Mouse (Mus musculus): ENCODE results near the gene Slc4a3. TPM values are rescaled to one million over a fixed set of nuclear protein-coding genes. Genes with fewer than 3 reads are reported as not detected.
A peak's percentile ranks its signal among the peaks of the same experiment; 100 is the strongest.

Gene Slc4a3
- polyA plus RNA-seq, 1 experiment from 2014 or later, result 24.1 TPM

DNA sequence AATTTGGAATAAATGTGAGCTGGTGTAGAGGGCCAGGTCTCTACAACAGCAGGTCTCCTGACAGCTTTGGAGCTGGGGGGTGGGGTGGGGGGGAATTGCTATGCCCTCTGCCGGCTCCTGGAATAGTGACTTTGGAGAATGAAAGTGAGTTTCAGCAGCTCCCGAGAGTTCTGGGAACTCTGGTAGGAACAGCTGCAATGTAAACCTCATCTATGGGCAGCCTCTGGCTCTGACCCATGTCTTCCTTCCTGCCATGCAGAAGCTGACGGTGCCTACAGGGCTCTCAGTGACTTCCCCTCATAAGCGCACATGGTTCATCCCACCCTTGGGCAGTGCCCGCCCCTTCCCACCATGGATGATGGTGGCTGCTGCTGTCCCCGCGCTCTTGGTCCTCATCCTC is 9.6 kb downstream of the Slc4a3 start:
- Histone ChIP-seq H3K4me3 (no peak overlapping the region), H3K4me1 (peaks cover 18% of the 10 kb centered on the region), H3K27me3 (no peaks in the 10 kb centered on the region), H3K4me2 (no peak overlapping the region), H3K36me3 (peaks cover 73% of the 10 kb centered on the region), H3K9ac (no peak overlapping the region), H3K9me3 (no peaks in the 10 kb centered on the region), H3K27ac (no peak overlapping the region)
- 83% methylated on average over 7 of the region's 7 CpGs for WGBS
- ATAC-seq (ENCODE audit: insufficient number of reproducible peaks, low FRiP score, low TSS enrichment, low read depth), result no peak

DNA sequence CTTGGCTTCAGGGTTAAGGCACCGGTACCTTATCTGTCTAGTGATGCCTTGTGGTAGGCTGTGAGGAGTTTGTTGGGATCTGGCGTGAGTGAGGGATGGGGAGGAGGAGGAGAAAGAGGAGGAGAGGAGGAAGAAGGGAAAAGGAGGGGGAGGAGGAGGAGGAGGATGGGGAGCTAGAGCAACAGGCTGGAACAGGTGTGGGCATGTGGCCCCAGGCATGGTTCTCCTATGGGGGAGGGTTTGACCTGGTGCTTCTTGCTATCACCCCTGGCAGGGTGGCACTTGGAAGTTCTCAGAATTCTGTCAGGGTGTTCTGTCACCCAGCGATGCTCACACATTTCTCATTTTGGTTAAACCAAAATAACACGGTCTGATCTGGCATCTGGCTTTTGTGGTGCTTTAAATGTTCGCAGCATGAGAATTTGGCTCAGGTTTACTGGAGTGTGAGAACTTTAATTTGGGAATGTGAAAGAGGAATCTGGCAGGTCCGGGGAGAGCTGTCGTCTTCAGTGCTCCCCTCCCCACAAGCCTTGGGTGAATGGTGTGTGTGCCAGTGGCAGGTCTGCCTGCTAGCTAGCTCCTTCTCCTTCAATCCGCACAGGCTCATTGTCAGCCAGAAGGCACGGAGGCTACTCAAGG is 10.2 kb downstream of the Slc4a3 start:
- Histone ChIP-seq H3K4me1 (peaks cover 14% of the 10 kb centered on the region), H3K9me3 (no peaks in the 10 kb centered on the region), H3K36me3 (peaks cover 68% of the 10 kb centered on the region), H3K4me3 (no peak overlapping the region), H3K9ac (no peak overlapping the region), H3K27ac (no peak overlapping the region), H3K27me3 (no peaks in the 10 kb centered on the region), H3K4me2 (no peak overlapping the region)
- WGBS, result 81% methylated on average over 9 of the region's 9 CpGs
- ATAC-seq (ENCODE audit: insufficient number of reproducible peaks, low FRiP score, low TSS enrichment, low read depth), result no peak

DNA sequence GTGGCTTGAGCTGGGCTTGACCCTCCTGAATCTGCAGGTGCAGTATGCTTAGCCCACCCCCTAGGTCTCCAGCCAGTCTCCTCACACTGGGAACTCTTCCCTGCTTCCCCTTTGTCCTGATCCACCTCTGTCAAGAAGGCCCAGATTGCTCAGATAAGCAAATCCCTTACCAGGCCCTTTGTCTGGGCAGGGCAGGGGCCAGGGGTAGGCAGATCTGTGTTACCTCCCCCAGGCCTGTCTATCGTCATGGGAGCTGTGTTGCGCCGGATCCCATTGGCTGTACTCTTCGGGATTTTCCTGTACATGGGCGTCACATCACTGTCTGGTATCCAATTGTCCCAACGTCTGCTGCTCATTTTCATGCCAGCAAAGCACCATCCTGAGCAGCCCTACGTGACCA is 11.0 kb downstream of the Slc4a3 start:
- H3K27ac ChIP-seq, result no peak overlapping the region
- peaks cover 60% of the 10 kb centered on the region for H3K36me3 ChIP-seq
- no peaks in the 10 kb centered on the region for H3K27me3 ChIP-seq
- no peak overlapping the region for H3K4me3 ChIP-seq
- no peaks in the 10 kb centered on the region for H3K9me3 ChIP-seq
- 90% methylated on average over 7 of the region's 7 CpGs for WGBS
- H3K4me2 ChIP-seq, result no peak overlapping the region
- no peak for ATAC-seq (ENCODE audit: insufficient number of reproducible peaks, low FRiP score, low TSS enrichment, low read depth)
- H3K4me1 ChIP-seq, result peaks cover 17% of the 10 kb centered on the region
- H3K9ac ChIP-seq, result no peak overlapping the region

DNA sequence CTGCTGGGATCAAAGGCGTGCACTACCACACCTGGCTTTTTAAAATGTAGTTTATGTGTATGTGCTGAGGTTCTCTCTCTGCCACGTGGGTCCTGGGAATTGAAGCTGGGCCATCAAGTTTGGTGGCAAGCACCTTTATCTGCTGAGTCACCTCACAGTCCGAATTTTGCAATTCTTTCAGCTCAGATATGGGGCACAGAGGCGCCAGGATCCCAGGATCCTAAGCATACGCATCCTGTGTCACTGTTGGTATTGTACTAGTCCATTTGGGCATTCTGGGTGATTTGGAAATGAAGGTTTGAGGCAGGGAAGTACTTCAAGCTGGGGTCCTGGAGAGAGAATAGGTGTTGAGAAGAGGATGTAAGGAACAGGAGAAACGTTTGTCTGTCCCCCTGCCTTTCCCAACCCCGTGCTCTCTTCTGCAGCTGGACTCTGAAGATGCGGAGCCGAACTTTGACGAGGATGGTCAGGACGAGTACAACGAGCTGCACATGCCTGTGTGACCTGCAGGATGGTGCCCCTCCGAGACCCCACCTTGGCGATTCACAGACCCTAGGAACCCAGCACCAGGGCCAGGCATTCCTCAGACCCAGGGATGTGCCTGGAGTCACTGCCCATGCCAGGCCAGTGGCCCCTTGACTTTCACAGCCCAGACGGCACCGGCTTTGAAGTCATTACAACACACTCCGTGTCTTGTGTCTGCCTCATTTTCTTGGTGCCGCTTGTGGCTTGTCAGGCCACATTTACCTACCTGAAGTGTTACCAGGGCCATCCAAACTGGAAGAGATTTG is 12.5 kb downstream of the Slc4a3 start:
- H3K4me2 ChIP-seq, result no peak overlapping the region
- peak overlapping the region; percentile 88 for H3K27ac ChIP-seq
- no peaks in the 10 kb centered on the region for H3K27me3 ChIP-seq
- ATAC-seq (ENCODE audit: insufficient number of reproducible peaks, low FRiP score, low TSS enrichment, low read depth), result no peak
- no peaks in the 10 kb centered on the region for H3K9me3 ChIP-seq
- H3K4me3 ChIP-seq, result no peak overlapping the region
- peaks cover 44% of the 10 kb centered on the region for H3K36me3 ChIP-seq
- H3K9ac ChIP-seq, result no peak overlapping the region
- peaks cover 17% of the 10 kb centered on the region for H3K4me1 ChIP-seq
- WGBS, result 77% methylated on average over 18 of the region's 18 CpGs

DNA sequence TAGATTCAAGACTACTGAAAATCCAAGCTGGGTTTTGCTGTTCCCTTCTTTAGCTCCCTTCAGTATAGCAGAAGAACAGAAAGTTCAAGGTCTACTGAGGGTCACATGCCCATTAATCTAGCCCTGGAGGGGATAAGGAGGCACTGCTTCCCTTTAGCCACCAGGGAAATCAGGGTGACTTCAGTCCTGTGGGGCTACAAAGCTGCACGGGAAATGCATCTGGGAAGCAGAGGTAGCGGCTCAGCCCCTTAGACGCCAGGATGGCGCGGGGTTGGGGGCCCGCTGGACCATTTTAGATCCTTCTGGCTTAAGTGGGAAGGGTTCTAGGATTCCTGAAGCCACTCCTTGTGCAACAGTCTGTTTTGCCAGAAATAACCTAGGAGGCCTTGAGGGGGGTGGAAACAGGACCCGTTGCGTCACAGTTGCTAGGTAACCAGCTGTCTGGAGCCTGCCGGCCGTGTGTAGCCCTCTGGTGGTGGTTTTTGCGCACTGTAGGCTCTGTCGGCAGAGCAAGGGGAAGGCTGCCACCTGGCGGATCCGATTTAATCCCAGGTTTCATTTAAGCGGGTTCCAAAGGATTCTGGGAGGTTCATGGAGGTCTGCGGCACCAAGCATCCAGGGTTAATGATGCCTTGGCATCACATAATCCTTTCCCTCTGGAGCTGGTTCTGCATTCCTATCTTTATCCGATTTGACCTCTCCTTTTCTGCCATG is 13.3 kb downstream of the Slc4a3 start:
- Histone ChIP-seq H3K36me3 (peaks cover 38% of the 10 kb centered on the region), H3K27me3 (no peaks in the 10 kb centered on the region), H3K4me1 (peaks cover 17% of the 10 kb centered on the region), H3K27ac (peak overlapping the region; percentile 88), H3K9ac (no peak overlapping the region), H3K4me3 (peak overlapping the region; percentile 17), H3K4me2 (peak overlapping the region; percentile 45), H3K9me3 (no peaks in the 10 kb centered on the region)
- ATAC-seq (ENCODE audit: insufficient number of reproducible peaks, low FRiP score, low TSS enrichment, low read depth), result peak; percentile 92
- 3% methylated on average over 17 of the region's 17 CpGs for WGBS

DNA sequence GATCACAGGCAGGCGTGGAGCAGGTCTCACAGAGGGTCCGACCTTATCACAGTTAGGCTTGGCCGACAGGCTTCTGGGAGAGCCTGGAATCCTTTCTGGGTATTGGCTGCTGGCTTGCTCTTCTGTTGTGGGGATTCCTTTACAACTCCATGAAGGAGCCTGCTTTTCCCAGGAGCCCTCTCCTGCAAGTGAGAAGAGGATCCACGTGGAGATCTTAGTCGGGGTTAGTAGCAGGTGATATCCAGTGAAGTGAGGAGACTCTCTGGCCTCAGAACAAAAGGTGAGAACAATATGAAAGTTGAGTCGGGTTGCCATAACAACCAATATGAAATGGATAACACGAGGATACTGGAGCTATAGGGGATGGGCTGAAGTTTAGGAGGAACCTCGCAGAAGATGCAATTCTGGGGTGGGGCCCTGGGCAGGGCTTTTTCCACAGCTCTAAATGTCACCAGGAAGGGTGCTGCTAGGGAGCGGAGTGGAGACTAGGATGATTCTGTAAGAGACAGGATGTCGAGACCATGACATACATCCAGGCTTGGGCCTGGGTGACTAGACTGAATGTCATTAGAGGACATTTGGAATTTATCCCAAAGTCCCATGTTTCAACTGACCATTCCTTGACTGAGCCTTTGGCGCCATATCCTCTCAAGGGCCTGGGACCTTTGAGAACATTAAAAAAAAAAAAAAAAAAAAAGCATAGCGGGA is 14.3 kb downstream of the Slc4a3 start:
- H3K27me3 ChIP-seq, result no peaks in the 10 kb centered on the region
- no peak for ATAC-seq (ENCODE audit: insufficient number of reproducible peaks, low FRiP score, low TSS enrichment, low read depth)
- 83% methylated on average over 12 of the region's 12 CpGs for WGBS
- H3K4me2 ChIP-seq, result no peak overlapping the region
- H3K4me3 ChIP-seq, result no peak overlapping the region
- no peak overlapping the region for H3K9ac ChIP-seq
- H3K4me1 ChIP-seq, result peaks cover 17% of the 10 kb centered on the region
- no peaks in the 10 kb centered on the region for H3K9me3 ChIP-seq
- no peak overlapping the region for H3K27ac ChIP-seq
- peaks cover 28% of the 10 kb centered on the region for H3K36me3 ChIP-seq

DNA sequence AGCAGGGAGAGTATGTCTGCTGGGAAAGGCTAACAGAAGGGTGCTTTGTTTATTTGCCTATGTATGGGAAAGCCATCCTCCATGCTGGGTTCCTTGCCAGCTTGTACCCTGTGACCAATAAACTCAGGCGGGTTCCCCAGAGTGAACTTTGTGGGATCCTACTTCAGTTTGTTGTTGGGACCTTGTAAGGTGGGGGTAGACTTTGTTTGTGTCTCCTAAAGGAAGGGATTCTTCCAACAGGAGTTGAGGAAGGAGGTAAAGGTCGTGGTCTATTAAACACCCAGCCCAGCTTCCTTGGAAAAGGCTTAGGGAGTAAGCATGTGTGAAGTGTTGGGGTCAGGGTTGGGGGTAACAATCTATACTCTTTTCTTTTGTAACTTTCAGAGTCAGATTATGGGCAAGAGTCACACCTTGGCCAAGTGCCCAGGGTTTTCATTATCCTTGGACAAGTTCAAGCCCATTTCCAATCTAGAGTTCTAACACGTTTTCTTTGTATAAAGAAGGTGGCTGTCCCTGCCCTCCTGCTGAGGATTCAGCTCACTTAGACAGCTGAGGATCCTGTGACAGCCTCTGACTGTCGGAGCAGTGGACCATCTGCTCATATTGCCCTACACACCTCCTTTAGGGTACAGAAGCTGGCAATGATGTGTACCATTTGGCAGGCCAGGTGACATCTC is 15.3 kb downstream of the Slc4a3 start:
- ATAC-seq (ENCODE audit: insufficient number of reproducible peaks, low FRiP score, low TSS enrichment, low read depth), result no peak

DNA sequence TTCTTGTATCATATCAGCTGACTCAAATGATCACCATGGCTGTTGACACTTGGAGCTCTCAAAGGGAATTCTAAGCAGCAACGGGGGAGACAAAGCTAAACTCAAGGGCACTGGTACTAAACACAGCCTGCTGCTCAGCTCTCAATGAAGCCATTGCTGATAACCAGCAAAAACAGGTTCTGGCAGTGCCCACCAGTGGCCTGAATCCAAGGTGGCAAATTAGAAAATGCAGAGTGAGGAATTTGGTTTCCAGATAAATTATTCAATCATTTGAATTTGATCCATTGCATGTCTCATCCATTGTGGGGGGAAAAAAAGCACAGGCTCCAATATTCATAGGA is 15.8 kb downstream of the Slc4a3 start:
- H3K4me2 ChIP-seq, result no peak overlapping the region
- WGBS, result 72% methylated on average over 1 of the region's 1 CpGs
- H3K4me1 ChIP-seq, result peaks cover 17% of the 10 kb centered on the region
- H3K27me3 ChIP-seq, result no peaks in the 10 kb centered on the region
- no peak for ATAC-seq (ENCODE audit: insufficient number of reproducible peaks, low FRiP score, low TSS enrichment, low read depth)
- no peak overlapping the region for H3K27ac ChIP-seq
- H3K4me3 ChIP-seq, result no peak overlapping the region
- no peaks in the 10 kb centered on the region for H3K9me3 ChIP-seq
- peaks cover 14% of the 10 kb centered on the region for H3K36me3 ChIP-seq
- H3K9ac ChIP-seq, result no peak overlapping the region

More for the DNA sequence above, 15.3 kb downstream of the Slc4a3 start:
- 50% methylated on average over 4 of the region's 4 CpGs for WGBS
- Histone ChIP-seq H3K27ac (no peak overlapping the region), H3K9ac (no peak overlapping the region), H3K36me3 (peaks cover 19% of the 10 kb centered on the region), H3K27me3 (no peaks in the 10 kb centered on the region), H3K4me2 (no peak overlapping the region), H3K4me3 (no peak overlapping the region), H3K4me1 (peaks cover 17% of the 10 kb centered on the region), H3K9me3 (no peaks in the 10 kb centered on the region)

DNA sequence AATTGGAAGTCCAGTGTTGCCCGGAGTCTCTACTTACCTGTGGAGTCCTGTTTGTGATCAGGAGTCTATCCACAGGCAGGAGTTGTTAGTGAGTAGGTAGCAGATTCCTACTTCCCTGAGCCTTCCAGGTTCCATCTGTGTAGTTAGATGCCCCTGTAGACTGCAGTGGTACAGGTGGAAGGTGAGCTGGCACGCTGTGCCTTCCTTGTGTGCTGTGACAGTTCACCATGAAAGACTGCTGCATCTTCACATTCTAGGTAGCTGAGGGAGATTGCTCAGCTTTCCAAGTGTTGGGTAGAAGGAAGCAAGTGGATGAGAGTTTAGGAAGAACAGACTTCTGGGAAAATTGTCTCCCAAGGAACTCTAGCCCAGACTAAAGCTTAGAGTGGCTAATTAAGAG is 18.0 kb downstream of the Slc4a3 start:
- ATAC-seq (ENCODE audit: insufficient number of reproducible peaks, low FRiP score, low TSS enrichment, low read depth), result no peak
- WGBS, result 81% methylated on average over 2 of the region's 2 CpGs

DNA sequence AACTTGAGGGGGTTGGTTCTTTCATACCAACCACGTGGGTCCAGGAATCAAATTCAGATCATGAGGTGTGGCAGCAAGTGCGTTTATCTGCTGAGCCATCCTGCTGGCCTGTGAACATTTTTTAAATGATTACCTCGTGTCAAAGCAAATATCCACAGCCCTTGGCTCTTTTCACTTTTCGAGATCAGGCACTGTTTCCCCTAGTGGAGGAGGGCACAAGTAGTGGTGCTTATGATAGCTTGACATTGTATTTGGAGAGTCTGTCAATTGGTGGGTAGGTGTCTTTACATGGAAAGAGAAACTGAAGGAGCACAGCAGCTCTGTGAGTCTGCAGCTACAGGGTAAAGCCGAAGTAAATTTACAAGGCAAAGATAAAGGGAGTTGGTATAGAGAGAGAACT is 18.9 kb downstream of the Slc4a3 start:
- ATAC-seq (ENCODE audit: insufficient number of reproducible peaks, low FRiP score, low TSS enrichment, low read depth), result no peak
- no peak overlapping the region for H3K4me3 ChIP-seq
- H3K27ac ChIP-seq, result no peak overlapping the region
- H3K9ac ChIP-seq, result no peak overlapping the region
- no peak overlapping the region for H3K4me2 ChIP-seq
- no peaks in the 10 kb centered on the region for H3K9me3 ChIP-seq
- H3K4me1 ChIP-seq, result peaks cover 5% of the 10 kb centered on the region
- H3K27me3 ChIP-seq, result no peaks in the 10 kb centered on the region
- H3K36me3 ChIP-seq, result no peaks in the 10 kb centered on the region
- 56% methylated on average over 5 of the region's 5 CpGs for WGBS

More for the DNA sequence above, 18.0 kb downstream of the Slc4a3 start:
- Histone ChIP-seq H3K36me3 (no peaks in the 10 kb centered on the region), H3K27ac (no peak overlapping the region), H3K9me3 (no peaks in the 10 kb centered on the region), H3K4me3 (no peak overlapping the region), H3K4me1 (peaks cover 12% of the 10 kb centered on the region), H3K4me2 (no peak overlapping the region), H3K27me3 (no peaks in the 10 kb centered on the region), H3K9ac (no peak overlapping the region)

DNA sequence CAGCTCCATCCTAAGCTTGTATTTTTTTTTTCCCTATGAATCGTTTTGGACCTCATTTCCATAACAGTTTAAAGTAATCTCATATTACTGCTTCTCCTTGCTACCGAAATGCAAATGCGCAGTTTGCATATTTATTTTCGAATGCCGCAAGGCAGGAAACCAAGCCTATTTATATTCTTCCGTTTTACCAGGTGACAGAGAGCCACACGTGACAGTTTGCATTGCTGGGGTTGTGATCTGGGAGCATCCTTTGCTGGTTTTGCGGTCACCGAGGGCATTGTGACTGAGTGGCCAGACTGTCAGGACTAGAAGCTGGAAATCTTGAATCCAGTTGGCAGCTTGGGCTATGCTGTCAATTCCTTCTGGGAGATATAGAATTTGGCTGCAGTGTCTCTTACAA is 19.6 kb downstream of the Slc4a3 start:
- no peaks in the 10 kb centered on the region for H3K36me3 ChIP-seq
- no peak overlapping the region for H3K9ac ChIP-seq
- H3K4me3 ChIP-seq, result no peak overlapping the region
- 0 out of 2 replicates have a peak, but pooled peaks cover 2% of the 10 kb centered on the region for H3K4me1 ChIP-seq
- no peaks in the 10 kb centered on the region for H3K9me3 ChIP-seq
- no peak overlapping the region for H3K4me2 ChIP-seq
- no peaks in the 10 kb centered on the region for H3K27me3 ChIP-seq
- ATAC-seq (ENCODE audit: insufficient number of reproducible peaks, low FRiP score, low TSS enrichment, low read depth), result no peak
- H3K27ac ChIP-seq, result no peak overlapping the region
- 67% methylated on average over 9 of the region's 9 CpGs for WGBS

Measured in limb, embryonic 15.5 days (tissue).